Comparison of ENCODE assay signal across 8 mouse cellular contexts in the genomic region with DNA sequence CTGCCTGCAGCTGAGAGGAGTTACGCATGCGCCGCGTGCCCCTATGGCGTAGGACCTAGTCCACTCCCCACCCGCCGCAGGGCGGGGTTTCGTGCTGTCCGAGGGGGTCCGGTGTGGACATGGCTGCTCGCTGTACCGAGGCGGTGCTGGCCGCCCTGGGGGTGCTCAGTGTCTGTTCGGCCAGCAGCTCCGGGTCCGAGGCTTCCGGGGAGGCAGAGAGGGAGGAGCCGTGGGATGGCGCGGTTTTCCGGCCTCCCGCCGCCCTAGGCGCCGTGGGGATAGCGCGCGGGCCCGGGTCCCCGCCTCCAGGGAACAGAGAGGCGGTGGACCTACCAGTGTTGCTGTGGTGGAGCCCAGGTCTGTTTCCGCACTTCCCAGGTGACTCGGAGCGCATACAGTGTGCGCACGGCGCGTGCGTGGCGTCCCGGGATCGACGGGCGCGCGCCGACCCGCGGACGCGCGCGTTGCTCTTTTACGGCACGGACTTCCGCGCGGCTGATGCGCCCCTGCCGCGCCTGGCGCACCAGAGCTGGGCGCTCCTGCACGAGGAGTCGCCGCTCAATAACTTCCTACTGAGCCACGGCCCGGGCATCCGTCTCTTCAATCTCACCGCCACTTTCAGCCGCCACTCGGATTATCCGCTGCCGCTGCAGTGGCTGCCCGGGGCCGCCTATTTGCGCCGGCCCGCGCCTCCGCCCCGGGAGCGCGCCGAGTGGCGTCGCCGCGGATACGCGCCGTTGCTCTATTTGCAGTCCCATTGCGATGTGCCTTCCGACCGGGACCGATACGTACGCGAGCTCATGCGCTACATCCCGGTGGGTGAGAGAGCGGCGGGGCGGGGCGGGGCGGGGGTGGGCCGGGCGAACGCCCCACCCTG. TPM values are rescaled to one million over a fixed set of nuclear protein-coding genes. Genes with fewer than 3 reads are reported as not detected.
A peak's percentile ranks its signal among the peaks of the same experiment; 100 is the strongest.
DNase-seq lines count a peak whose midpoint lies in the region; ATAC-seq and TF ChIP-seq lines count a peak whose summit lies in the region.

A gene (plus strand): TSS at position 85 of the 877 bp plus-strand sequence.

- DNase-seq in c-Kit-positive CD71-positive TER-119-positive erythroid progenitor cells, embryonic 14.5 days (ENCODE audit: low spot score), result peak; percentile 71
- peak; percentile 89 for DNase-seq in heart, postnatal 0 days (ENCODE audit: low spot score)
- DNase-seq in kidney, postnatal 4 days, result peak; percentile 94 to 96
- DNase-seq in stomach, postnatal 0 days (ENCODE audit: low spot score), result peak; percentile 88

- H3K36me3 ChIP-seq in E14TG2a.4 (ENCODE audit: insufficient read depth, low read length), result peaks cover 83% of the 10 kb centered on the region
- peaks cover 54% of the 10 kb centered on the region for H3K36me3 ChIP-seq in forebrain, embryonic 13.5 days (ENCODE audit: poor library complexity, severe bottlenecking)
- H3K36me3 ChIP-seq in heart, postnatal 0 days (replicated peaks; ENCODE audit: control insufficient read depth, insufficient read depth, low read length), result peaks cover 47% of the 10 kb centered on the region
- peaks cover 29% of the 10 kb centered on the region for H3K36me3 ChIP-seq in liver, embryonic 16.5 days (ENCODE audit: control insufficient read depth, insufficient read depth)
- peaks cover 43% of the 10 kb centered on the region for H3K36me3 ChIP-seq in neural tube, embryonic 12.5 days
- H3K36me3 ChIP-seq in stomach, postnatal 0 days (ENCODE audit: control insufficient read depth, insufficient read depth, low read length), result peaks cover 29% of the 10 kb centered on the region

- no peaks in the 10 kb centered on the region for H3K9me3 ChIP-seq in E14TG2a.4 (ENCODE audit: low read length)
- H3K9me3 ChIP-seq in forebrain, embryonic 13.5 days (replicated peaks), result no peaks in the 10 kb centered on the region
- H3K9me3 ChIP-seq in heart, postnatal 0 days (replicated peaks; ENCODE audit: control insufficient read depth, low read length), result no peaks in the 10 kb centered on the region
- no peaks in the 10 kb centered on the region for H3K9me3 ChIP-seq in liver, embryonic 16.5 days (replicated peaks; ENCODE audit: control insufficient read depth, low read length)
- H3K9me3 ChIP-seq in neural tube, embryonic 12.5 days, result no peaks in the 10 kb centered on the region
- no peaks in the 10 kb centered on the region for H3K9me3 ChIP-seq in stomach, postnatal 0 days (ENCODE audit: control insufficient read depth, low read length)

- no peak for TF ChIP-seq EP300 in heart, postnatal 0 days (IDR thresholded peaks at IDR 0.05; ENCODE audit: low read depth)
- TF ChIP-seq EP300 in stomach, postnatal 0 days (optimal IDR thresholded peaks at IDR 0.05), result no peak

- peak within 1 kb of the TSS; percentile 94 for H3K4me3 ChIP-seq in E14TG2a.4 (replicated peaks; ENCODE audit: low read length)
- peak within 1 kb of the TSS; percentile 73 for H3K4me3 ChIP-seq in forebrain, embryonic 13.5 days
- H3K4me3 ChIP-seq in heart, postnatal 0 days (ENCODE audit: low read depth, low read length), result peak within 1 kb of the TSS; percentile 94
- peak within 1 kb of the TSS; percentile 93 for H3K4me3 ChIP-seq in liver, embryonic 16.5 days (ENCODE audit: low read depth, low read length)
- peak within 1 kb of the TSS; percentile 73 for H3K4me3 ChIP-seq in neural tube, embryonic 12.5 days
- peak within 1 kb of the TSS; percentile 94 for H3K4me3 ChIP-seq in stomach, postnatal 0 days (ENCODE audit: low read depth, low read length)

- H3K27me3 ChIP-seq in E14TG2a.4 (ENCODE audit: insufficient read depth, low read length), result no peaks in the 10 kb centered on the region
- H3K27me3 ChIP-seq in forebrain, embryonic 13.5 days, result no peaks in the 10 kb centered on the region
- H3K27me3 ChIP-seq in heart, postnatal 0 days (ENCODE audit: control insufficient read depth, insufficient read depth, low read length), result no peaks in the 10 kb centered on the region
- no peaks in the 10 kb centered on the region for H3K27me3 ChIP-seq in liver, embryonic 16.5 days (ENCODE audit: control insufficient read depth, insufficient read depth, low read depth, low read length)
- no peaks in the 10 kb centered on the region for H3K27me3 ChIP-seq in neural tube, embryonic 12.5 days (replicated peaks)
- H3K27me3 ChIP-seq in stomach, postnatal 0 days (ENCODE audit: control insufficient read depth, insufficient read depth, low read length), result no peaks in the 10 kb centered on the region

- H3K4me1 ChIP-seq in E14TG2a.4 (replicated peaks; ENCODE audit: low read depth, low read length), result peaks cover 47% of the 10 kb centered on the region
- peaks cover 48% of the 10 kb centered on the region for H3K4me1 ChIP-seq in forebrain, embryonic 13.5 days
- H3K4me1 ChIP-seq in heart, postnatal 0 days (ENCODE audit: control insufficient read depth, insufficient read depth), result peaks cover 22% of the 10 kb centered on the region
- H3K4me1 ChIP-seq in liver, embryonic 16.5 days (ENCODE audit: control insufficient read depth, low read depth, low read length), result peaks cover 40% of the 10 kb centered on the region
- H3K4me1 ChIP-seq in neural tube, embryonic 12.5 days, result peaks cover 36% of the 10 kb centered on the region
- peaks cover 6% of the 10 kb centered on the region for H3K4me1 ChIP-seq in stomach, postnatal 0 days (replicated peaks; ENCODE audit: control insufficient read depth, insufficient read depth)

- ATAC-seq in forebrain, embryonic 13.5 days, result peak; percentile 93
- peak; percentile 90 for ATAC-seq in heart, postnatal 0 days (ENCODE audit: insufficient read depth, low read depth)
- peak; percentile 82 for ATAC-seq in liver, embryonic 16.5 days (ENCODE audit: low read depth)
- peak; percentile 95 for ATAC-seq in neural tube, embryonic 12.5 days (ENCODE audit: low FRiP score, low read depth)
- peak; percentile 91 for ATAC-seq in stomach, postnatal 0 days (ENCODE audit: low FRiP score, low TSS enrichment)

- WGBS in forebrain, embryonic 13.5 days, result under 1% methylated on average over 109 of the region's 111 CpGs
- under 1% methylated on average over 100 of the region's 111 CpGs for WGBS in heart, postnatal 0 days
- under 1% methylated on average over 109 of the region's 111 CpGs for WGBS in liver, embryonic 16.5 days (ENCODE audit: insufficient replicate concordance)
- WGBS in neural tube, embryonic 12.5 days, result under 1% methylated on average over 110 of the region's 111 CpGs
- under 1% methylated on average over 83 of the region's 111 CpGs for WGBS in stomach, postnatal 0 days

- peak within 1 kb of the TSS; percentile 86 for H3K9ac ChIP-seq in forebrain, embryonic 13.5 days
- H3K9ac ChIP-seq in heart, postnatal 0 days (replicated peaks; ENCODE audit: low read depth, low read length), result peak within 1 kb of the TSS; percentile 83
- peak within 1 kb of the TSS; percentile 92 for H3K9ac ChIP-seq in liver, embryonic 16.5 days (ENCODE audit: low read depth, low read length)
- peak within 1 kb of the TSS; percentile 79 for H3K9ac ChIP-seq in neural tube, embryonic 12.5 days
- H3K9ac ChIP-seq in stomach, postnatal 0 days (ENCODE audit: low read length), result peak within 1 kb of the TSS; percentile 90

- peak within 1 kb of the TSS; percentile 94 for H3K27ac ChIP-seq in forebrain, embryonic 13.5 days
- peak within 1 kb of the TSS; percentile 93 for H3K27ac ChIP-seq in heart, postnatal 0 days (ENCODE audit: low read depth)
- H3K27ac ChIP-seq in liver, embryonic 16.5 days (ENCODE audit: low read length), result peak within 1 kb of the TSS; percentile 95
- peak within 1 kb of the TSS; percentile 91 for H3K27ac ChIP-seq in neural tube, embryonic 12.5 days
- H3K27ac ChIP-seq in stomach, postnatal 0 days (replicated peaks), result peak within 1 kb of the TSS; percentile 98

- TF ChIP-seq CTCF in E14TG2a.4 (conservative IDR thresholded peaks at IDR 0.05; ENCODE audit: low read length), result no peak
- no peak for TF ChIP-seq CTCF in heart, postnatal 0 days (IDR thresholded peaks at IDR 0.05; ENCODE audit: low read depth)
- no peak for TF ChIP-seq CTCF in stomach, postnatal 0 days (IDR thresholded peaks at IDR 0.05; ENCODE audit: low read depth)

- H3K4me2 ChIP-seq in forebrain, embryonic 13.5 days, result peak within 1 kb of the TSS; percentile 70
- H3K4me2 ChIP-seq in heart, postnatal 0 days (ENCODE audit: low read depth, low read length), result peak within 1 kb of the TSS; percentile 81
- peak within 1 kb of the TSS; percentile 87 for H3K4me2 ChIP-seq in liver, embryonic 16.5 days (ENCODE audit: low read depth, low read length)
- H3K4me2 ChIP-seq in neural tube, embryonic 12.5 days (replicated peaks), result peak within 1 kb of the TSS; percentile 82
- peak within 1 kb of the TSS; percentile 74 for H3K4me2 ChIP-seq in stomach, postnatal 0 days (replicated peaks; ENCODE audit: low read depth)

RNA-seq across cellular contexts. Expression of the gene that starts here (rescaled TPM):
- polyA plus RNA-seq in forebrain, embryonic 13.5 days (2015; fragmentation: Nextera tagmentation; extraction: Ambion mirVana), result 18.9 and 19.9 TPM in 2 replicates
- total RNA-seq in heart, postnatal 0 days (2014; rRNA removed; ENCODE audit: low replicate concordance), result 11.1 and 14.2 TPM in 2 replicates
- 11.4 and 11.9 TPM in 2 replicates for polyA plus RNA-seq in heart, postnatal 0 days (2015; fragmentation: Nextera tagmentation; extraction: Ambion mirVana)
- 5.0 and 5.4 TPM in 2 replicates for polyA plus RNA-seq in liver, embryonic 16.5 days (2015; fragmentation: Nextera tagmentation; extraction: Ambion mirVana)
- polyA plus RNA-seq in neural tube, embryonic 12.5 days (2016; fragmentation: Nextera tagmentation; extraction: Ambion mirVana), result 28.3 and 28.6 TPM in 2 replicates
- 13.0 and 13.7 TPM in 2 replicates for polyA plus RNA-seq in stomach, postnatal 0 days (2015; fragmentation: Nextera tagmentation; extraction: Ambion mirVana)

Comparison
In these comparisons a context has a peak if more than half of its experiments do, and no peak if none do; other contexts are left out.
1. Peak in every context shown above with its lines: DNase-seq, ATAC-seq, H3K4me3 ChIP-seq and H3K27ac ChIP-seq.